Mouse (Mus musculus) testis, adult 2 months (tissue): ENCODE data around the gene Eif2a. TPM values are rescaled to one million over a fixed set of nuclear protein-coding genes. Genes with fewer than 3 reads are reported as not detected.

ENCODE experiments used
- H3K27ac ChIP-seq: fragments of 200-500 bp; 2 replicates; pipeline ENCODE4 v1.5.1; 2012; ENCODE audit warnings: low read depth, low read length; ENCODE audit not compliant: control insufficient read depth, insufficient read depth
- H3K27me3 ChIP-seq: fragments of 200-500 bp; 2 replicates; pipeline ENCODE4 v1.6.1; 2012; ENCODE audit warnings: mild to moderate bottlenecking, low read length, moderate library complexity; ENCODE audit not compliant: control insufficient read depth, insufficient read depth
- H3K36me3 ChIP-seq: fragments of 200-500 bp; 2 replicates; pipeline ENCODE4 v1.6.1; 2012; ENCODE audit warnings: mild to moderate bottlenecking, low read length; ENCODE audit not compliant: control insufficient read depth, insufficient read depth
- H3K4me1 ChIP-seq: fragments of 200-500 bp; 2 replicates; pipeline ENCODE4 v1.6.1; 2012; ENCODE audit warnings: low read length; ENCODE audit not compliant: control insufficient read depth, insufficient read depth
- H3K4me3 ChIP-seq: fragments of 200-500 bp; 2 replicates; pipeline ENCODE4 v1.5.1; 2012; ENCODE audit warnings: low read depth, mild to moderate bottlenecking, low read length, moderate library complexity, mixed read lengths; ENCODE audit not compliant: control insufficient read depth
- CTCF ChIP-seq: fragments of 200-500 bp; IDR thresholded peaks from 2 replicates; pipeline ENCODE4 v1.5.1; 2012; ENCODE audit warnings: low read depth, mild to moderate bottlenecking, inconsistent platforms, low read length, moderate library complexity; ENCODE audit not compliant: control insufficient read depth, insufficient read depth, insufficient replicate concordance
- POLR2A ChIP-seq: fragments of 200-500 bp; IDR thresholded peaks from 2 replicates; pipeline ENCODE4 v1.6.1; 2012; ENCODE audit warnings: low read depth, mild to moderate bottlenecking, inconsistent platforms, low read length, moderate library complexity; ENCODE audit not compliant: control insufficient read depth
- polyA plus RNA-seq: library from polyadenylated mRNA; depleted of rRNA; stranded (reverse); fragments of >200 nt; gene quantifications from 2 replicates; pipeline ENCODE4 v1.2.3, GENCODE M21; 2012

Eif2a gene
- polyA plus RNA-seq, 1 experiment: 4.7 TPM

GRCm38 (mm10) chr3:58516602-58516976 lies 9.0 kb upstream of the Eif2a start:
- TF ChIP-seq POLR2A (no peak), CTCF (no peak)
- Histone ChIP-seq H3K4me3 (no peak overlapping the region), H3K36me3 (no peaks in the 10 kb centered on the region)

GRCm38 (mm10) chr3:58517258-58517657 lies 8.4 kb upstream of the Eif2a start:
- no peaks in the 10 kb centered on the region; the same call in 1 of the 2 replicates for H3K4me1 ChIP-seq
- H3K4me3 ChIP-seq: no peak overlapping the region
- H3K36me3 ChIP-seq: no peaks in the 10 kb centered on the region
- TF ChIP-seq POLR2A (no peak), CTCF (no peak)
- H3K27ac ChIP-seq: no peak overlapping the region
- H3K27me3 ChIP-seq: no peaks in the 10 kb centered on the region

More at GRCm38 (mm10) chr3:58516602-58516976, 9.0 kb upstream of the Eif2a start:
- H3K27ac ChIP-seq: no peak overlapping the region
- no peaks in the 10 kb centered on the region; the same call in 1 of the 2 replicates for H3K4me1 ChIP-seq
- H3K27me3 ChIP-seq: no peaks in the 10 kb centered on the region

- Histone ChIP-seq H3K36me3 (no peaks in the 10 kb centered on the region), H3K4me3 (no peak overlapping the region), H3K27ac (no peak overlapping the region), H3K27me3 (no peaks in the 10 kb centered on the region), H3K4me1 (no peaks in the 10 kb centered on the region; the same call in 1 of the 2 replicates)
- TF ChIP-seq POLR2A (no peak), CTCF (no peak)
Measured at GRCm38 (mm10) chr3:58517800-58518199, 7.8 kb upstream of the Eif2a start.

GRCm38 (mm10) chr3:58518962-58519361 lies 6.7 kb upstream of the Eif2a start:
- no peak overlapping the region for H3K4me3 ChIP-seq
- H3K36me3 ChIP-seq: peaks cover 1% of the 10 kb centered on the region
- H3K27me3 ChIP-seq: no peaks in the 10 kb centered on the region
- no peaks in the 10 kb centered on the region; the same call in 1 of the 2 replicates for H3K4me1 ChIP-seq
- TF ChIP-seq POLR2A: no peak
- no peak for TF ChIP-seq CTCF
- H3K27ac ChIP-seq: no peak overlapping the region

- TF ChIP-seq CTCF (no peak), POLR2A (no peak)
- H3K36me3 ChIP-seq: peaks cover 1% of the 10 kb centered on the region
- H3K27ac ChIP-seq: no peak overlapping the region
Measured at GRCm38 (mm10) chr3:58519536-58519935, 6.1 kb upstream of the Eif2a start.

GRCm38 (mm10) chr3:58520286-58520685 lies 5.3 kb upstream of the Eif2a start:
- Histone ChIP-seq H3K4me1 (no peaks in the 10 kb centered on the region; the same call in 1 of the 2 replicates), H3K27ac (no peak overlapping the region), H3K36me3 (peaks cover 1% of the 10 kb centered on the region), H3K4me3 (no peak overlapping the region), H3K27me3 (no peaks in the 10 kb centered on the region)
- TF ChIP-seq POLR2A: no peak
- no peak for TF ChIP-seq CTCF

More at GRCm38 (mm10) chr3:58519536-58519935, 6.1 kb upstream of the Eif2a start:
- Histone ChIP-seq H3K4me1 (no peaks in the 10 kb centered on the region; the same call in 1 of the 2 replicates), H3K27me3 (no peaks in the 10 kb centered on the region), H3K4me3 (no peak overlapping the region)

- no peaks in the 10 kb centered on the region; the same call in 1 of the 2 replicates for H3K4me1 ChIP-seq
- H3K27me3 ChIP-seq: no peaks in the 10 kb centered on the region
- peaks cover 1% of the 10 kb centered on the region for H3K36me3 ChIP-seq
- H3K27ac ChIP-seq: no peak overlapping the region
- TF ChIP-seq CTCF (no peak), POLR2A (no peak)
- H3K4me3 ChIP-seq: no peak overlapping the region
Measured at GRCm38 (mm10) chr3:58521361-58521760, 4.3 kb upstream of the Eif2a start.

GRCm38 (mm10) chr3:58523386-58523785 lies 2.2 kb upstream of the Eif2a start:
- TF ChIP-seq POLR2A (no peak), CTCF (no peak)
- Histone ChIP-seq H3K4me1 (no peaks in the 10 kb centered on the region; the same call in 1 of the 2 replicates), H3K4me3 (no peak overlapping the region), H3K36me3 (peaks cover 1% of the 10 kb centered on the region), H3K27me3 (no peaks in the 10 kb centered on the region), H3K27ac (no peak overlapping the region)
